Mouse (Mus musculus): Measurements from ENCODE around the gene Kcne2.

Gene Kcne2
- long read RNA-seq, experiment 1: 0 reads
- long read RNA-seq, experiment 2: 0 reads

- intact Hi-C loops (cut with DNase I): no loop called here
Observed at GRCm38 (mm10) chr16:92292101-92292500, at the start of gene Kcne2. Gene Kcne2 (plus strand): TSS chr16:92292389.

GRCm38 (mm10) chr16:92245909-92246308 lies 46.3 kb upstream of the Kcne2 start:
- intact Hi-C loops (cut with DNase I): no loop called here

GRCm38 (mm10) chr16:92246974-92247373 lies 45.2 kb upstream of the Kcne2 start:
- intact Hi-C loops (cut with DNase I): no loop called here

- intact Hi-C loops (cut with DNase I): no loop called here
Observed at GRCm38 (mm10) chr16:92247700-92248099, 44.5 kb upstream of the Kcne2 start.

GRCm38 (mm10) chr16:92249681-92250080 lies 42.5 kb upstream of the Kcne2 start:
- intact Hi-C loops (cut with DNase I): no loop called here

- intact Hi-C loops (cut with DNase I): no loop called here
Observed at GRCm38 (mm10) chr16:92250452-92250851, 41.7 kb upstream of the Kcne2 start.

GRCm38 (mm10) chr16:92254316-92254715 lies 37.9 kb upstream of the Kcne2 start:
- intact Hi-C loops (cut with DNase I): no loop called here

- intact Hi-C loops (cut with DNase I): no loop called here
Observed at GRCm38 (mm10) chr16:92267861-92268260, 24.3 kb upstream of the Kcne2 start.

GRCm38 (mm10) chr16:92274516-92274915 lies 17.7 kb upstream of the Kcne2 start:
- intact Hi-C loops (cut with DNase I): no loop called here

GRCm38 (mm10) chr16:92275526-92275925 lies 16.7 kb upstream of the Kcne2 start:
- intact Hi-C loops (cut with DNase I): no loop called here

- intact Hi-C loops (cut with DNase I): no loop called here
Observed at GRCm38 (mm10) chr16:92282671-92283070, 9.5 kb upstream of the Kcne2 start.

GRCm38 (mm10) chr16:92285068-92285467 lies 7.1 kb upstream of the Kcne2 start:
- intact Hi-C loops (cut with DNase I): loop anchor here (5.0 kb wide), 1 partner anchor 228 kb away; the partner anchor contains the start of genes Gm49711, Mrps6 and Slc5a3

GRCm38 (mm10) chr16:92286609-92287008 lies 5.6 kb upstream of the Kcne2 start:
- intact Hi-C loops (cut with DNase I): loop anchor here (1.0 to 5.0 kb wide), 2 partner anchors 229 to 350 kb away; partner anchors contain the start of genes Gm49711, Mrps6 and Slc5a3

- intact Hi-C loops (cut with DNase I): loop anchor here (5.0 kb wide), 1 partner anchor 231 kb away; the partner anchor contains the start of genes Gm49711, Mrps6 and Slc5a3
Observed at GRCm38 (mm10) chr16:92288778-92289177, 3.4 kb upstream of the Kcne2 start.

- intact Hi-C loops (cut with DNase I): no loop called here
Observed at GRCm38 (mm10) chr16:92290045-92290444, 2.1 kb upstream of the Kcne2 start.

GRCm38 (mm10) chr16:92294267-92294970 lies 2.2 kb downstream of the Kcne2 start:
- intact Hi-C loops (cut with DNase I): no loop called here

- intact Hi-C loops (cut with DNase I): no loop called here
Observed at GRCm38 (mm10) chr16:92295328-92295727, 3.1 kb downstream of the Kcne2 start.

- intact Hi-C loops (cut with DNase I): no loop called here
Observed at GRCm38 (mm10) chr16:92300649-92301411, 8.6 kb downstream of the Kcne2 start, which contains the start of gene Smim11. Gene Smim11 (plus strand): TSS chr16:92301286.

GRCm38 (mm10) chr16:92301412-92301806 lies 9.2 kb downstream of the Kcne2 start:
- intact Hi-C loops (cut with DNase I): no loop called here

- intact Hi-C loops (cut with DNase I): no loop called here
Observed at GRCm38 (mm10) chr16:92301989-92302388, 9.8 kb downstream of the Kcne2 start.

GRCm38 (mm10) chr16:92302506-92302905 lies 10.3 kb downstream of the Kcne2 start:
- intact Hi-C loops (cut with DNase I): no loop called here

GRCm38 (mm10) chr16:92305519-92305918 lies 13.3 kb downstream of the Kcne2 start:
- intact Hi-C loops (cut with DNase I): no loop called here
